Mouse (Mus musculus) CH12.LX (cell line): ENCODE data around the gene Ubxn2a. TPM values are rescaled to one million over a fixed set of nuclear protein-coding genes. Genes with fewer than 3 reads are reported as not detected.

ENCODE experiments used
- DNase-seq: peaks from one replicate; pipeline ENCODE4 v3.0.0-alpha.2; 2013; ENCODE audit errors: extremely low read depth
- H3K27ac ChIP-seq: 2 replicates; pipeline ENCODE4 v1.5.1; 2012; ENCODE audit warnings: low read depth, mild to moderate bottlenecking, control low read depth, moderate library complexity; ENCODE audit not compliant: insufficient read depth
- H3K27me3 ChIP-seq: replicated peaks from 2 replicates; pipeline ENCODE3; 2012; ENCODE audit warnings: inconsistent platforms
- H3K36me3 ChIP-seq, 2 experiments: replicated peaks in 1 of 2; 2 replicates each; pipeline versions ENCODE3 to v1.6.1; 2012; ENCODE audit warnings: inconsistent platforms in 1 of 2, low read length in 1 of 2, mild to moderate bottlenecking in 1 of 2, mixed read lengths in 1 of 2, moderate library complexity in 1 of 2; ENCODE audit not compliant: control insufficient read depth in 1 of 2, insufficient read depth in 1 of 2
- H3K4me1 ChIP-seq, 2 experiments: 2 replicates each; pipeline ENCODE4 v1.6.1; 2012; ENCODE audit warnings: inconsistent platforms in 1 of 2, moderate library complexity in 1 of 2; ENCODE audit not compliant: insufficient read depth in 2 of 2, control insufficient read depth in 1 of 2
- H3K4me2 ChIP-seq: 2 replicates; pipeline ENCODE4 v1.6.1; 2012; ENCODE audit warnings: low read depth, mild to moderate bottlenecking, control low read depth; ENCODE audit not compliant: poor library complexity, insufficient read depth, severe bottlenecking
- H3K4me3 ChIP-seq, 3 experiments: fragments of 150-350 bp in 1 of 3; sonication (generic) in 1 of 3; replicated peaks in 1 of 3; 2 replicates each; pipeline versions ENCODE3 to v1.5.1; 2011 to 2012; ENCODE audit warnings: low read depth in 2 of 3, low read length in 2 of 3, mild to moderate bottlenecking in 2 of 3, moderate library complexity in 2 of 3, control low read depth in 1 of 3, improper control_type of control experiment in 1 of 3, inconsistent platforms in 1 of 3, mixed read lengths in 1 of 3; ENCODE audit not compliant: poor library complexity in 1 of 3
- H3K79me2 ChIP-seq: replicated peaks from 2 replicates; pipeline ENCODE4 v1.6.1; 2012; ENCODE audit warnings: mild to moderate bottlenecking, moderate library complexity; ENCODE audit not compliant: control insufficient read depth, poor library complexity, insufficient read depth, severe bottlenecking; ENCODE audit errors: extremely low read depth
- H3K9ac ChIP-seq: 2 replicates; pipeline ENCODE4 v1.6.1; 2012; ENCODE audit warnings: low read depth, mild to moderate bottlenecking, control low read depth, moderate library complexity; ENCODE audit not compliant: insufficient read depth
- H3K9me3 ChIP-seq: replicated peaks from 2 replicates; pipeline ENCODE3; 2012; ENCODE audit warnings: low read length, inconsistent platforms, mixed read lengths
- CTCF ChIP-seq, 2 experiments: IDR thresholded peaks in 1 of 2; conservative IDR thresholded peaks in 1 of 2; 2 replicates each; pipeline ENCODE4 v1.5.1; 2011 to 2012; ENCODE audit warnings: low read depth in 2 of 2, low read length in 2 of 2, improper control_type of control experiment in 1 of 2, inconsistent platforms in 1 of 2, mild to moderate bottlenecking in 1 of 2, moderate library complexity in 1 of 2
- ELF1 ChIP-seq: IDR thresholded peaks from 2 replicates; pipeline ENCODE4 v1.6.1; 2014; ENCODE audit warnings: low read depth, mild to moderate bottlenecking, inconsistent platforms, low read length, improper control_type of control experiment
- GABPA ChIP-seq: IDR thresholded peaks from 2 replicates; pipeline ENCODE4 v1.6.1; 2012; ENCODE audit warnings: low read depth, low read length, improper control_type of control experiment, inconsistent platforms; ENCODE audit not compliant: insufficient replicate concordance
- HCFC1 ChIP-seq: IDR thresholded peaks from 2 replicates; pipeline ENCODE4 v1.6.1; 2012; ENCODE audit warnings: low read depth, mild to moderate bottlenecking, inconsistent platforms, low read length, improper control_type of control experiment
- KAT2A ChIP-seq: IDR thresholded peaks from 2 replicates; pipeline ENCODE4 v1.6.1; 2012; ENCODE audit warnings: low read length, improper control_type of control experiment, inconsistent platforms; ENCODE audit not compliant: insufficient replicate concordance
- MAFK ChIP-seq: IDR thresholded peaks from 2 replicates; pipeline ENCODE4 v1.6.1; 2011; ENCODE audit warnings: low read length, improper control_type of control experiment; ENCODE audit not compliant: insufficient replicate concordance
- MAX ChIP-seq: IDR thresholded peaks from 2 replicates; pipeline ENCODE4 v1.6.1; 2011; ENCODE audit warnings: low read length, improper control_type of control experiment
- MEF2A ChIP-seq: IDR thresholded peaks from 2 replicates; pipeline ENCODE4 v1.6.1; 2014; ENCODE audit warnings: low read depth, mild to moderate bottlenecking, inconsistent platforms, low read length, improper control_type of control experiment, borderline replicate concordance
- RAD21 ChIP-seq: IDR thresholded peaks from 2 replicates; pipeline ENCODE4 v1.6.1; 2011; ENCODE audit warnings: low read depth, mild to moderate bottlenecking, low read length, improper control_type of control experiment, moderate library complexity
- TBP ChIP-seq: conservative IDR thresholded peaks from 2 replicates; pipeline ENCODE4 v1.6.1; 2011; ENCODE audit warnings: low read depth, low read length, improper control_type of control experiment
- UBTF ChIP-seq: IDR thresholded peaks from 2 replicates; pipeline ENCODE4 v1.6.1; 2012; ENCODE audit warnings: low read depth, mild to moderate bottlenecking, inconsistent platforms, low read length, improper control_type of control experiment, moderate library complexity
- USF1 ChIP-seq: IDR thresholded peaks from 2 replicates; pipeline ENCODE4 v1.6.1; 2014; ENCODE audit warnings: low read depth, mild to moderate bottlenecking, inconsistent platforms, low read length, improper control_type of control experiment
- USF2 ChIP-seq: conservative IDR thresholded peaks from 2 replicates; pipeline ENCODE4 v1.6.1; 2011; ENCODE audit warnings: low read depth, low read length, improper control_type of control experiment
- ZMIZ1 ChIP-seq: IDR thresholded peaks from 2 replicates; pipeline ENCODE4 v1.6.1; 2012; ENCODE audit warnings: low read depth, mild to moderate bottlenecking, inconsistent platforms, low read length, improper control_type of control experiment
- dilution Hi-C: fragments of 300-500 bp; cut with MboI; formaldehyde crosslinking; loops from 2 replicates; pipeline ENCODE4 v1.14.3; 2020; ENCODE audit warnings: low sequenced_read_pairs; ENCODE audit not compliant: extremely low pct_unique_long_range_greater_than_20kb, extremely low pct_ligation_motif_present
- in situ Hi-C: fragments of 300-500 bp; cut with MboI; formaldehyde crosslinking; loops from 3 replicates; pipeline ENCODE4 v1.14.3; 2019; ENCODE audit warnings: low sequenced_read_pairs, low pct_ligation_motif_present, low pct_unique_long_range_greater_than_20kb, mixed read lengths
- polyA plus RNA-seq: library from polyadenylated mRNA; unstranded; fragments of >175 nt; gene quantifications from 2 replicates; pipeline ENCODE4 v1.2.1, GENCODE M21; 2012; ENCODE audit warnings: low read depth; ENCODE audit not compliant: insufficient read length
- total RNA-seq, 2 experiments: library from RNA; depleted of rRNA; stranded (reverse); fragments of 300-350 nt in 1 of 2; fragments of >200 nt in 1 of 2; gene quantifications; 2 replicates each; pipeline ENCODE4 v1.2.3; 2012 to 2014

The Ubxn2a gene
- total and polyA plus RNA-seq, 3 experiments, result 15.2 to 25.4 (median 23.5) TPM

- Histone ChIP-seq H3K4me3 (peak overlapping the region; percentile 74 to 91 (median 79)), H3K4me1 (peaks cover 0 to 25% of the 10 kb centered on the region in 2 experiments; a peak in 2 of 4 replicates), H3K27me3 (no peaks in the 10 kb centered on the region), H3K79me2 (peaks cover 10% of the 10 kb centered on the region; the same call in 1 of the 2 replicates)
- no peak for TF ChIP-seq USF2
- TF ChIP-seq MAX, result no peak
- TF ChIP-seq, all 38 proteins: peak for 0
- peak overlapping the region; percentile 82 for H3K4me2 ChIP-seq
- dilution Hi-C loops, result no loop called here
- H3K27ac ChIP-seq, result no peak overlapping the region
- in situ Hi-C loops, result loop anchor here (25.0 kb wide), 1 partner anchor 1344 kb away; the partner anchor contains the start of gene Dtnb
- no peak for DNase-seq
- H3K36me3 ChIP-seq, result peaks cover 3 to 18% of the 10 kb centered on the region in 2 experiments
- peak overlapping the region; percentile 82 for H3K9ac ChIP-seq
- H3K9me3 ChIP-seq, result no peaks in the 10 kb centered on the region
Measured at GRCm38 (mm10) chr12:4906476-4906875, 1.0 kb downstream of the Ubxn2a start.

GRCm38 (mm10) chr12:4905946-4906345 lies 1.6 kb downstream of the Ubxn2a start:
- Histone ChIP-seq H3K79me2 (peaks cover 10% of the 10 kb centered on the region; the same call in 1 of the 2 replicates), H3K27ac (no peak overlapping the region), H3K4me2 (peak overlapping the region; percentile 82), H3K9ac (no peak overlapping the region), H3K9me3 (no peaks in the 10 kb centered on the region), H3K4me1 (peaks cover 0 to 24% of the 10 kb centered on the region in 2 experiments; a peak in 2 of 4 replicates), H3K27me3 (no peaks in the 10 kb centered on the region), H3K36me3 (peaks cover 3 to 21% of the 10 kb centered on the region in 2 experiments), H3K4me3 (no peak overlapping the region)
- in situ Hi-C loops, result loop anchor here (25.0 kb wide), 1 partner anchor 1344 kb away; the partner anchor contains the start of gene Dtnb
- dilution Hi-C loops, result no loop called here
- no peak for DNase-seq
- TF ChIP-seq MEF2A (no peak), CTCF (conservative IDR thresholded peaks at IDR 0.05 in 1 of 2, IDR thresholded peaks at IDR 0.05 in 1 of 2; ENCODE audit: low read depth in 2 of 2, low read length in 2 of 2) (peak in 1 of 2 experiments; percentile 30; a peak in 2 of 4 replicates), GABPA (no peak)

GRCm38 (mm10) chr12:4898024-4898423 lies 9.5 kb downstream of the Ubxn2a start:
- DNase-seq, result no peak
- Histone ChIP-seq H3K4me1 (no peaks in the 10 kb centered on the region), H3K4me2 (no peak overlapping the region), H3K27ac (no peak overlapping the region), H3K27me3 (no peaks in the 10 kb centered on the region), H3K4me3 (no peak overlapping the region), H3K36me3 (peaks cover 3 to 29% of the 10 kb centered on the region in 2 experiments), H3K9ac (no peak overlapping the region), H3K9me3 (no peaks in the 10 kb centered on the region), H3K79me2 (no peaks in the 10 kb centered on the region; the same call in none of the 2 replicates)
- in situ Hi-C loops (no loop called here), dilution Hi-C loops (no loop called here)
- TF ChIP-seq MAFK, result no peak
- TF ChIP-seq RAD21, result no peak
- no peak for TF ChIP-seq TBP
- no peak for TF ChIP-seq UBTF
- TF ChIP-seq ELF1, result no peak
- TF ChIP-seq HCFC1, result no peak
- TF ChIP-seq USF1, result no peak
- no peak for TF ChIP-seq ZMIZ1
- TF ChIP-seq KAT2A, result no peak
- TF ChIP-seq MAX, result no peak
- TF ChIP-seq MEF2A, result no peak
